Mouse (Mus musculus): ENCODE results near the gene Zbtb7a. TPM values are rescaled to one million over a fixed set of nuclear protein-coding genes. Genes with fewer than 3 reads are reported as not detected.

The Zbtb7a gene
- polyA plus RNA-seq, 1 experiment, result 26.1 TPM

DNA sequence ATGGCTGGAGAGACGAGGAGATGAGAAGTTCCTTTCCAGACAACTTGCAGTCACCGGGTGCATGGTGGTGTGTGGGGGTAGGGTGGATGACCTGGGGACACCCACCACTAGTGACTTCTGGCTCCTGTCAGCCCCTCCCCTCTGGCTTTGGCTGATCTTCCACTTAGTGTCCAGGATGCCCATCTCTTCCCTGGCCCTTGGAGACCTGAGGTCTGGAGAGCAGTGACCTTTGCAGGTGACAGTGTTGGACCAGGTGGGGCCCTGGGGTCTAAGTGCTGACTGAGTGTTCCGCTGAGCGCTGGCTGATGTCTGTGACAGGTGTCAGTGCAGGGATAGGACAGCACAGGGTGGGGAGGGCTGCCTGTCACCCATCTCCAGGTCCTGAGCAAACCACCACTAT is 60.3 kb downstream of the Zbtb7a start:
- no peak for TF ChIP-seq E2F4 (IDR thresholded peaks at IDR 0.05; ENCODE audit: insufficient read depth)
- peak in 2 of 3 experiments; percentile 32 to 63 for TF ChIP-seq MYOG (IDR thresholded peaks at IDR 0.05; ENCODE audit: control insufficient read depth in 1 of 3, insufficient read depth in 1 of 3, insufficient read length in 2 of 3, low read depth in 2 of 3)
- peak; percentile 60 for TF ChIP-seq POLR2A (IDR thresholded peaks at IDR 0.05; ENCODE audit: insufficient read length, low read depth)
- TF ChIP-seq TCF12 (IDR thresholded peaks at IDR 0.05; ENCODE audit: insufficient read depth, poor library complexity, severe bottlenecking), result no peak
- peak in 2 of 3 experiments; percentile 69 to 95 for TF ChIP-seq MYOD1 (IDR thresholded peaks at IDR 0.05; ENCODE audit: control insufficient read depth in 1 of 3, insufficient read length in 2 of 3, low read depth in 2 of 3)
- no peak for TF ChIP-seq TCF3 (IDR thresholded peaks at IDR 0.05; ENCODE audit: insufficient read length, low read depth)
- no peak for TF ChIP-seq REST (IDR thresholded peaks at IDR 0.05; ENCODE audit: insufficient read depth, insufficient read length)
- H3K4me2 ChIP-seq (ENCODE audit: low read depth), result peak overlapping the region; percentile 59
- H3K79me2 ChIP-seq (ENCODE audit: control insufficient read depth, insufficient read depth), result no peaks in the 10 kb centered on the region
- no peak overlapping the region for H3ac ChIP-seq (ENCODE audit: control insufficient read depth, insufficient read length)
- H3K27me3 ChIP-seq (ENCODE audit: control insufficient read depth, insufficient read depth, insufficient read length), result no peaks in the 10 kb centered on the region
- no peaks in the 10 kb centered on the region for H3K36me3 ChIP-seq (ENCODE audit: control insufficient read depth, insufficient read depth)
- peak overlapping the region; percentile 30 for H3K4me3 ChIP-seq

DNA sequence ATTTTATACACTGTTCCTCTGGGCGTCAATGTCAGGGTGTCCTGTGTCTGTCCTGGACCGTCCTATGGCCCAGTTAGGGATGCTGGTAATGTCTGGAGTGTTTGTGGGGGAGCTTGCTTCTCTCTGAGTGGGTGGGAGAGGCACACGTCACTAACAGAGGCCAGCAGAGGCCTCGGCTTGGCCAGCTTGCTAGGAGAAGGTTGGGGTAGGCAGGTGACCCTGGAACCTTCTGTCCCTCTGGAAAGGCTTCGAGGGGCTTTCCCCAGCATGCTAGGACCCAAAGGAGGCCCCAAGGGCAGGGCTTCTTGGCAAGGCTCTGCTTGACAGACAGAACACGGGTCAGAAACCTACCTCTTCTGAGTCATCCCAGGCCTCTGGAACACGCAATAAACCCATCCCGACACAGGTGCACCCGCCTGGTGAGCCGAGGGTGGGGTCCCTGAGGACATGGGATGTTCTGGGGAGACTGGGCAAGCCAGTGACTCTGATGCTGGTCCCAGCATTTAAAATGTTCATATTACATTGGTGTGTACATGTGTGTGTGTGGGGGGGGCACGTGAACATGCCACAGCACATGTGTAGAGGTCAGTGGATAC is 61.5 kb downstream of the Zbtb7a start:
- Histone ChIP-seq H3K4me2 (ENCODE audit: low read depth) (peak overlapping the region; percentile 59), H3ac (ENCODE audit: control insufficient read depth, insufficient read length) (no peak overlapping the region), H3K4me3 (peak overlapping the region; percentile 30), H3K79me2 (ENCODE audit: control insufficient read depth, insufficient read depth) (no peaks in the 10 kb centered on the region), H3K36me3 (ENCODE audit: control insufficient read depth, insufficient read depth) (no peaks in the 10 kb centered on the region), H3K27me3 (ENCODE audit: control insufficient read depth, insufficient read depth, insufficient read length) (no peaks in the 10 kb centered on the region)
- TF ChIP-seq MYOG (IDR thresholded peaks at IDR 0.05; ENCODE audit: control insufficient read depth in 1 of 3, insufficient read depth in 1 of 3, insufficient read length in 2 of 3, low read depth in 2 of 3) (peak in 1 of 3 experiments; percentile 65), TCF12 (IDR thresholded peaks at IDR 0.05; ENCODE audit: insufficient read depth, poor library complexity, severe bottlenecking) (no peak), POLR2AphosphoS2 (IDR thresholded peaks at IDR 0.05; ENCODE audit: insufficient read length, low read depth) (peak; percentile 40), MYOD1 (IDR thresholded peaks at IDR 0.05; ENCODE audit: control insufficient read depth in 1 of 3, insufficient read length in 2 of 3, low read depth in 2 of 3) (peak in 2 of 3 experiments; percentile 5 to 70)

DNA sequence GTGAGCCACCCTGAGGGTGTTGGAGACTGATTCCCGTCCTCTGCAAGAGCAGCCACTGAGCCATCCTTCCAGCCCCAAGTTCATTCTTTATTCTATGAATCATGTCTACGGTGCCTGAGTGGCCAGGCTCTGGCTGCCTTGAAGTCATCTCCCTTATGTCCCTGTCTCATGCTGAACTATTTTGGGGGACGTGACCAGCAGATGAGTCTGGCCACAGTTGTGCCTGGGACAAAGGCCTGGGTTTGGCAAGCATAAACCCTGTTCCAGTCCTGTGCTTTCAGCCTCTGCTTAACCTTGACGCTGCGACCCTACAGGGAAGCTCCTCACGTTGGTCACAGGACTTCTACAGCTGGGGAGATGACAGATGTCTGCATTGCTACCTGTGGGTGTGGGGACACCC is 62.3 kb downstream of the Zbtb7a start:
- H3K27me3 ChIP-seq (ENCODE audit: control insufficient read depth, insufficient read depth, insufficient read length), result no peaks in the 10 kb centered on the region
- no peak overlapping the region for H3ac ChIP-seq (ENCODE audit: control insufficient read depth, insufficient read length)
- no peaks in the 10 kb centered on the region for H3K79me2 ChIP-seq (ENCODE audit: control insufficient read depth, insufficient read depth)
- H3K4me3 ChIP-seq, result no peak overlapping the region
- H3K36me3 ChIP-seq (ENCODE audit: control insufficient read depth, insufficient read depth), result no peaks in the 10 kb centered on the region
- H3K4me2 ChIP-seq (ENCODE audit: low read depth), result peak overlapping the region; percentile 59
- TF ChIP-seq REST (IDR thresholded peaks at IDR 0.05; ENCODE audit: insufficient read depth, insufficient read length), result no peak
- peak; percentile 55 for TF ChIP-seq POLR2A (IDR thresholded peaks at IDR 0.05; ENCODE audit: insufficient read length, low read depth)
- no peak for TF ChIP-seq CEBPB (IDR thresholded peaks at IDR 0.05; ENCODE audit: insufficient read depth, poor library complexity, severe bottlenecking)
- peak in 1 of 3 experiments; percentile 72 for TF ChIP-seq MYOD1 (IDR thresholded peaks at IDR 0.05; ENCODE audit: control insufficient read depth in 1 of 3, insufficient read length in 2 of 3, low read depth in 2 of 3)
- TF ChIP-seq USF1 (IDR thresholded peaks at IDR 0.05; ENCODE audit: low read depth), result no peak
- TF ChIP-seq TCF3 (IDR thresholded peaks at IDR 0.05; ENCODE audit: insufficient read length, low read depth), result no peak
- no peak for TF ChIP-seq E2F4 (IDR thresholded peaks at IDR 0.05; ENCODE audit: insufficient read depth)
- peak in 1 of 3 experiments; percentile 76 for TF ChIP-seq MYOG (IDR thresholded peaks at IDR 0.05; ENCODE audit: control insufficient read depth in 1 of 3, insufficient read depth in 1 of 3, insufficient read length in 2 of 3, low read depth in 2 of 3)
- no peak for TF ChIP-seq MAX (IDR thresholded peaks at IDR 0.05; ENCODE audit: low read depth)
- TF ChIP-seq POLR2AphosphoS2 (IDR thresholded peaks at IDR 0.05; ENCODE audit: insufficient read length, low read depth), result no peak
- TF ChIP-seq TCF12 (IDR thresholded peaks at IDR 0.05; ENCODE audit: insufficient read depth, poor library complexity, severe bottlenecking), result no peak
- peak; percentile 25 for TF ChIP-seq SRF (IDR thresholded peaks at IDR 0.05; ENCODE audit: control insufficient read depth, insufficient read length, low read depth)

DNA sequence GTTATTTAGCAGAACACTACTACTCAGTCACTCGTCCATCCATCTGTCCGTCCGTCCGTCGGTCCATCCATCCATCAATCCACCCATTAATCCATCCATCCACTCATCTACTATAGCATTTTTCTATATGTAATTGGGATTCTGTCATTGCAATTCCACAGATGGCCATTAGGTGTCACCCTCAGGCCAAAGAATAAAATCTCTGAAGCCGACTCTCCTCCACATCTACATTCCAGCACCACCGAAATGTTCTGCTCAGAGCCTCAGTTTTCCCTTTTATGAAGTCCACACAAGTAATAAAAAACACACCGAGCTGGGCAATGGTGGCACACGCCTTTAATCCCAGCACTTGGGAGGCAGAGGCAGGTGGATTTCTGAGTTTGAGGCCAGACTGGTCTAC is 63.2 kb downstream of the Zbtb7a start:
- no peaks in the 10 kb centered on the region for H3K36me3 ChIP-seq (ENCODE audit: control insufficient read depth, insufficient read depth)
- no peaks in the 10 kb centered on the region for H3K79me2 ChIP-seq (ENCODE audit: control insufficient read depth, insufficient read depth)
- no peak overlapping the region for H3ac ChIP-seq (ENCODE audit: control insufficient read depth, insufficient read length)
- H3K4me2 ChIP-seq (ENCODE audit: low read depth), result peak overlapping the region; percentile 37
- H3K4me3 ChIP-seq, result no peak overlapping the region
- no peaks in the 10 kb centered on the region for H3K27me3 ChIP-seq (ENCODE audit: control insufficient read depth, insufficient read depth, insufficient read length)
- TF ChIP-seq MYOD1 (IDR thresholded peaks at IDR 0.05; ENCODE audit: control insufficient read depth in 1 of 3, insufficient read length in 2 of 3, low read depth in 2 of 3), result no peak
- no peak for TF ChIP-seq REST (IDR thresholded peaks at IDR 0.05; ENCODE audit: insufficient read depth, insufficient read length)
- TF ChIP-seq POLR2A (IDR thresholded peaks at IDR 0.05; ENCODE audit: insufficient read length, low read depth), result no peak
- TF ChIP-seq TCF3 (IDR thresholded peaks at IDR 0.05; ENCODE audit: insufficient read length, low read depth), result no peak
- no peak for TF ChIP-seq USF1 (IDR thresholded peaks at IDR 0.05; ENCODE audit: low read depth)
- no peak for TF ChIP-seq MYOG (IDR thresholded peaks at IDR 0.05; ENCODE audit: control insufficient read depth in 1 of 3, insufficient read depth in 1 of 3, insufficient read length in 2 of 3, low read depth in 2 of 3)

DNA sequence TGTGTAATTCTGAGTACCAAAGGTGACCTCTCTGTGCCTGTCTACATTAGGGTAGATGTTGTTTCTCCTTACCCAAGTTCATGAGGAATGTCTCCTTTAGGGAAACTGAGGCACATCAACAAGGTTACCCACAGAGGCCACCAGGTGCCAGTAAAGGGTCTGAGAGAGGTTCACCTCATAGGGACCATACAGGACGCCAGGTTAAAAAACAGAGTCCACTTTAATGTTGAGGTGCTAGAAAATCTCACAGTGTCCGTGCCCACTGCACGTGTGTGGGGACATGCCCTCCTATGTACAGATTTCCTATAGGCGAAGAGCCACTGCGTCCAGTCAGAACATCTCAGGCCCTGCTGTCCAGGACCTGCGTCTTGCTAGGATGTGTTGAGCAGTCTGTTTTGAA is 64.0 kb downstream of the Zbtb7a start:
- TF ChIP-seq USF1 (IDR thresholded peaks at IDR 0.05; ENCODE audit: low read depth), result no peak
- TF ChIP-seq CEBPB (IDR thresholded peaks at IDR 0.05; ENCODE audit: insufficient read depth, poor library complexity, severe bottlenecking), result no peak
- no peak for TF ChIP-seq MYOG (IDR thresholded peaks at IDR 0.05; ENCODE audit: control insufficient read depth in 1 of 3, insufficient read depth in 1 of 3, insufficient read length in 2 of 3, low read depth in 2 of 3)
- no peak for TF ChIP-seq SRF (IDR thresholded peaks at IDR 0.05; ENCODE audit: control insufficient read depth, insufficient read length, low read depth)
- no peak for TF ChIP-seq MYOD1 (IDR thresholded peaks at IDR 0.05; ENCODE audit: control insufficient read depth in 1 of 3, insufficient read length in 2 of 3, low read depth in 2 of 3)
- no peak for TF ChIP-seq POLR2AphosphoS2 (IDR thresholded peaks at IDR 0.05; ENCODE audit: insufficient read length, low read depth)
- TF ChIP-seq REST (IDR thresholded peaks at IDR 0.05; ENCODE audit: insufficient read depth, insufficient read length), result no peak
- TF ChIP-seq POLR2A (IDR thresholded peaks at IDR 0.05; ENCODE audit: insufficient read length, low read depth), result no peak
- TF ChIP-seq TCF12 (IDR thresholded peaks at IDR 0.05; ENCODE audit: insufficient read depth, poor library complexity, severe bottlenecking), result no peak
- no peak for TF ChIP-seq E2F4 (IDR thresholded peaks at IDR 0.05; ENCODE audit: insufficient read depth)
- TF ChIP-seq MAX (IDR thresholded peaks at IDR 0.05; ENCODE audit: low read depth), result no peak
- TF ChIP-seq TCF3 (IDR thresholded peaks at IDR 0.05; ENCODE audit: insufficient read length, low read depth), result no peak
- Histone ChIP-seq H3K79me2 (ENCODE audit: control insufficient read depth, insufficient read depth) (no peaks in the 10 kb centered on the region), H3K4me3 (no peak overlapping the region), H3K36me3 (ENCODE audit: control insufficient read depth, insufficient read depth) (no peaks in the 10 kb centered on the region), H3K27me3 (ENCODE audit: control insufficient read depth, insufficient read depth, insufficient read length) (no peaks in the 10 kb centered on the region), H3ac (ENCODE audit: control insufficient read depth, insufficient read length) (no peak overlapping the region), H3K4me2 (ENCODE audit: low read depth) (peak overlapping the region; percentile 19)

Measured in myocyte (in vitro differentiated cells).